Mouse (Mus musculus): ENCODE measurements around the gene Vsig2.

Vsig2 gene

DNA sequence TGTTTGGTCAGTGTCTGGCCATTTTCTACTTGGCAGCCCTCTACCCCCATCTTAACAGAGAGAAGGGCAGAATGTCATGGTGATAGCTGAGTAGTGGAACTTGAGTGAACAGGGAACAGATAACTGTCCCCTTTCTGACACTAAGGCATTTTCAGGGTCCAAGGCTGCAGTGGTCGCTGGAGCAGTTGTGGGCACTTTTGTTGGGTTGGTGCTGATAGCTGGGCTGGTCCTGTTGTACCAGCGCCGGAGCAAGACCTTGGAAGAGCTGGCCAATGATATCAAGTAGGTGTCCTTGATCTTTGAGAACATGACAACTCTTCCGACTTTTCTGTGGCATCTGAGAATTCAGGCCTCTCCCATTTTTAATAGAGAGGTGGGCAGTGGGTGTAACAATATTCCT lies 2.2 kb upstream of the Vsig2 start:
- CTCF ChIA-PET: no interaction called here

DNA sequence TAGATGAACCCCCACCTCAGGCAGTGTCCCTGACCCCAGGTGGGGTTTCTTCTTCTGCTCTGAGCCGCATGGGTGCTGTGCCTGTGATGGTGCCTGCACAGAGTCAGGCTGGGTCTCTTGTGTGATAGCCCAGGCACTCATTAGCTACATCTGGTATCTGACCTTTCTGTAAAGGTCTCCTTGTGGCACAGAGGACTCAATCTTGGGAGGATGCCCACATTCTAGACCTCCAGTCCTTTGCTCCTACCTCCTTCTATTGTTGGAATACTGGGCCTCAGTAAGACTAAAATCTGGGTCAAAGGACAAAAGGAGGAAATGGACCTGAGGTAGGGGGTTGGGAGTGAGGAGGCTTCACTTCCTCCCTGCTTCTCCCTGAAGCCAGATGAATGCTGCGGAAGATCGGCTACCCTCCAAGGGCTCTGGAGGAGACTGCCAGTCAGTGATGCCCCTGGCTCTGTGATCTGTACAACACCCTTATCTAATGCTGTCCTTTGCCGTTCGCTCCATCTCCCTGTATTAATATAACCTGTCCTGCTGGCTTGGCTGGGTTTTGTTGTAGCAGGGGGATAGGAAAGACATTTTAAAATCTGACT lies 1.3 kb upstream of the Vsig2 start:
- CTCF ChIA-PET: no interaction called here

- CTCF ChIA-PET: interaction anchor here (0.6 kb wide), 1 partner anchor 146 kb away, joined by 3 read pairs; no protein-coding TSS in a partner anchor
Observed at GRCm38 (mm10) chr9:37540226-37540625, 1.2 kb downstream of the Vsig2 start.

GRCm38 (mm10) chr9:37540701-37541575 lies 1.9 kb downstream of the Vsig2 start:
- CTCF ChIA-PET: interaction anchor here (0.6 kb wide), 1 partner anchor 147 kb away, joined by 3 read pairs; no protein-coding TSS in a partner anchor

GRCm38 (mm10) chr9:37541851-37542642 lies 3.0 kb downstream of the Vsig2 start:
- CTCF ChIA-PET: no interaction called here

DNA sequence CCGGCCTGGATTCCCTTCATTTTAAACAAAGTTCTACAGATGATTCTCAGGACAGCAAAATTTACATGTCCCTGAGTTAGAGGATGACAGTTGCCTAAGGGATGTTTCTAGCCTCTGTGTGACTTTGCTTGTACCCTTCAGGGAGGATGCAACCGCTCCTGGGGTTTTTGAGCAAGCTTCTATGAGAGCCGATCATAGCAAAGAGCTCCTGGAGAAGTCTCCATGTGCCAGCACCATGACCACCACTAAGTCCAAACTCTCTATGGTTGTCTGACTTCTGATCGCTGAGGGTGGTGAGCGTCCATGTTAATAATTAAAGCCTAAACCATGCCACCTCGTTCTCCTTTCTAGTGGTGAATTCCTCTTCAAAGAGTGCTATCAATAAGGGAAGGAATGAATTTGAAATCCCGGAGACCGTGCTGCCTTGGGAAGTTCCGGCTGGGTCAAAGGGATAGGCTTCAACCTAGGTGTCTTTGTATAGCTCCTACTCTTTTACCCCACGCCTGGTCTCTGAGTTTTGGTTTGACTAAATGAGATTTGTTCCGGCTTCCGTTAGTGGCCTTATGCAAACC lies 4.9 kb downstream of the Vsig2 start:
- CTCF ChIA-PET: interaction anchor here (0.9 kb wide), 1 partner anchor 14 kb away, joined by 15 read pairs; no protein-coding TSS in a partner anchor

GRCm38 (mm10) chr9:37544447-37545165 lies 5.6 kb downstream of the Vsig2 start:
- CTCF ChIA-PET: interaction anchor here (0.7 to 0.9 kb wide), 2 partner anchors 14 to 117 kb away, joined by 4 to 15 read pairs; no protein-coding TSS in a partner anchor

DNA sequence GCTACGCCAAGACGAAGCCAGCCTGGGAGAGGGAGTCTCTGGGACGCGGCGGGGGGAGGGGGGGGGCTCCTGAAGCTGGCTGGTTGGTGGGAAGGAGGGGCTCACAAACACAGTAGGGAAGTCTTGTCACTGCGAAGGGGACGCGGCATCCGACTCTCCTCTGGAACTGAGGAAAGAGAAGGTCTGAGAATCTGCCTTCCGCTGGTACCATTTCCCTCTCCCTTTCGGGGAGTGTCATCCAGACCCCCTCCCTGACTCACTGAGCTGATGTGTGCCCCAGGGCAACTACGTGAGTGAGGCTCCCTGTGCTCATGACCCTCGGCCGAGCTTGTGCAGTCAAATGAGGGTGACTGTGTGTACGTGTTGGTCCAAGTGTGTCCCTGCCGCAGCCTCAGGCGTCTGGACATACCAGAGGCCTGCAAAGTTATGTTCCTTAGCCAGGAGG lies 6.1 kb downstream of the Vsig2 start:
- CTCF ChIA-PET: interaction anchor here (0.7 kb wide), 1 partner anchor 117 kb away, joined by 4 read pairs; no protein-coding TSS in a partner anchor

GRCm38 (mm10) chr9:37545847-37546452 lies 6.9 kb downstream of the Vsig2 start:
- CTCF ChIA-PET: no interaction called here

- CTCF ChIA-PET: no interaction called here
Observed at GRCm38 (mm10) chr9:37546889-37547288, 7.8 kb downstream of the Vsig2 start.

DNA sequence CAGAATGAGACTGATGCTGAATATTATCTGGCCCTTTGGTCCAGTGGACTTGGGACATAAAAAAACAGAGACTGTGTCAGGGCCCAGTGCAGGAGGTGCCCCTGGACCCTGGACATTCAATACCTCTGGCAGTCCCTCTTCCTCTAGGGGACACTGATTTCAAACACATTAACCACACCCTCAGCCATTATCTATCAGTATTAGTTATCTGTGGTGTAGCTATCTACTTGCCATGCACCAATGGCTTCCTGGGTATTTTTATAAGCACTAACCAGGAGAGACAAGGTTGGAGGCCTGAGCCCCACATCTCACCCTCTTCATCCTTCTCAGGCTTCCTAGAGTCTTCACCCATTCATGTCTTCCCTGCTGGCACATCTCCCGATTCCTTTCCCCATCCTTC lies 11.4 kb downstream of the Vsig2 start:
- CTCF ChIA-PET: no interaction called here

- CTCF ChIA-PET: no interaction called here
Observed at GRCm38 (mm10) chr9:37551751-37552531, 12.9 kb downstream of the Vsig2 start.

DNA sequence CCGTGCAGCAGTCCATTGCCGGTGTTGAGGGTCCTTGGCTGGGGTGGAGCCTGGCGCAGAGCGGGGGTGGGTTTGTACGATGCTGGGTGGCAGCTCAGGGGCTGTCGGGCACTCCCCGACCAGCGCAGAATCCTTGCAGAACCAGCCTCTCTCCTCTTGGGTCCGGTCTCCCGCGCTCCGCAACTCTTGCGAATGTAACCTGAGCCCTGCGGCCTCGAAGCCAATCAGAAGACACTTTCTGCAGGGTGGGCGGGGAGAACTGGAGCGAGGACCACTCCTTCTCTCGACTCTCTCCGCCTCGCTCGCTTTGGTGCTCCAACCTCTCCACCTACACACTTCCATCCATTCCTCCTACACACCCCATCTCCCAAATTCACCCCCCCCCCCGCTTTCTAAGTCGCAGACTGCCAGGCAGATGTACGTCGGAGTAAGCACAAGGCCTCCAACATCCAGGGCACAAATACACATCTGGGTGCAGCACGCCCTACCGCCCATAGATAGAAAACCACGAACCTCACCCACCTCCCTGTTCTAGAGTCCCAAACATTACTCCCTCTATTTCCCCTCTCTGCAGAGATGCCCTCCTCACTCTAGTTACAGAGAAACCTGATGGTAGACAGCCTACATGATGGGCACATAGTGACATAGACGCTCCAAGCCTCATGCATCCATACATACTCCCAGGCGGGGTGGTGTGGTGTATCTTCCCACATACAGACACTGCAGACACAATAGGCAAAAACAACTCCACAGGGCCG lies 13.7 kb downstream of the Vsig2 start, which contains the start of gene Nrgn:
Nrgn (minus strand) TSS at position 369 of the 758 bp plus-strand sequence.
- CTCF ChIA-PET: no interaction called here

DNA sequence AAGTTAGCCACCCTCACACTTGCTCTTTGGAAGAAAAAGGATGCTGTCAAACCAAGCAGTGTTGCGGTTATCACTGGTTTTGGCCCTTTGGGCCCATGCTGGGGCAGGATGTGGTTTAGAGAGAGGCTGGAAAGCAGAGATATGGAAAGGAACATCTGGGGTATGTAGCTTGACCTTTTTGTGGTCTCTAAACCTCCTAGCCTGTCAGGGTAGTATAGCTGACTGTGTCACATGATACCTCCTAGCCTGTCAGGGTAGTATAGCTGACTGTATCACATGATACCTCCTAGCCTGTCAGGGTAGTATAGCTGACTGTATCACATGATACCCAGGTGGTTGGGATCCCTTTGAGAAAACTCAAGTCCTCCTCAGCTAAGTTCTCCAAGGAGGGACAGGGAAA lies 15.2 kb downstream of the Vsig2 start:
- CTCF ChIA-PET: no interaction called here

DNA sequence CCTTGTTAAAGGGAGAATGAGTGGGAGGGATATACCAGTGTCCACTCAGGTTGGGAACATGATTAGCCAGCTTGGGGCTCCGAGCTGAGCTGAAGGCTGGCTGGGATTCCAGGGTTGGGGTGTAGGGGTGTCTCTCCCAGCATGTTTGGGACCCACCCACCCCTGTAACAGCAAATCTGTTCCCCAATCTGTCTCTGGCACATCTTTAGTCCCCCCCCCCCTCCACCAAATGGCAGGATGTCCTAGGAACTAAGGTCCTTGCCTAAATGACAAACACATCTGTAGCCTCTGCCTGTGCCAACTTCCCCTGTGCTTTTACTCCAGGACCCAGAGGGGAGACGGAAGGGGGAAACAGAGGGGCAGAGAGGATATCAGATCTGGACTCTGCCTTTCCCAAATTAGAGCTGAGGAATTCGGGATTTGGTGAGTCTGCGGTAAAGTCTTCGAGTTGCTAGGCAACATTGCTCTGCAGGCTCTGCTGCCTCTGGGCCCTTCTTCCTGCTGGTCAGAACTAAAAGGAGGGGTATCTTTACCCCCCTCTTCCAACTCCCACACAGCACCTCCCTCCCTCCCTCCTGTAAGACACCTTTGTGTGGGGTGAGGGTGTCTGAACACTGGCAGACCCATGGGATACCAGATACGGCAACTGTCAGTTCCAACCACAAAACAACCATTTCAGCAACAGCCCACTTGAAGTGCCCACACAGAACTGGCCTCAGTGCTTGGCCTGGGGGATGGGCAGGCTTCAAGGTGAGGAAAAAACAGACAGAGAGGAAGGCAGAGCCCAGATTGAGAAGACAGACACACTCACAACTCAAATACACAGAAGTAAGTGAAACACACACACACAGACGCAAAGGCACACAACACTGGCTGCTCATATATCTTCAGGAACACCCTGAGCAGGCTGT lies 16.0 kb downstream of the Vsig2 start, which contains the start of gene Siae:
Siae (plus strand) TSS at position 861 of the 911 bp plus-strand sequence.
- CTCF ChIA-PET: no interaction called here

DNA sequence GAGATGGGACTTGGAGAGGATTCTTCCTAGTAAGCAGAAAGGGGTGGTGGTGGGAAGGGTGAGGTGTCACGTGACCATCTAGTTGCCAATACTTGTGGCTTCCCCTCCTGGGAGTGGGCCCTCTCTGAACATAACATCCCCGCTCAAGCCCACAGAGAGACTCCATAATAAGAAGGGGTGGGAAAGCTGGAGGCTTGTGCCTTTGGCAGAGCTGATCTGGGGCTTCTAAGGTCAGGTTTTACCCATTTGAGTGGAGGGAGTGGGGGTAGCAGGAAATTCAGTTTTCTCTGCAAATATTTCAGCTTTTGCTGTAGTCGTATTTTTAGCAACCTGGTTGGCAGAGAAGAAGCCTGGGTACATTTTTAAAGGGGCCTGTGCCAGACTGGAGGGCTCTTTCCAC lies 17.3 kb downstream of the Vsig2 start:
- CTCF ChIA-PET: no interaction called here

- CTCF ChIA-PET: no interaction called here
Observed at GRCm38 (mm10) chr9:37560617-37561016, 21.6 kb downstream of the Vsig2 start.

GRCm38 (mm10) chr9:37563805-37564204 lies 24.8 kb downstream of the Vsig2 start:
- CTCF ChIA-PET: no interaction called here

All from spleen, embryonic (tissue).